Mouse (Mus musculus) liver, adult (tissue): ENCODE measurements at regions not wholly inside any gene's neighbourhood (a gene's known extent, or its start where the extent isn't known, plus 50 kb on each side); places are given as distances from the start of the nearest gene placed in this dataset.

Source experiments
- GATA4 ChIP-seq: IDR thresholded peaks from 2 replicates; pipeline ENCODE4 v1.6.1; 2014; ENCODE audit warnings: mild to moderate bottlenecking, low read length; ENCODE audit not compliant: insufficient replicate concordance

DNA sequence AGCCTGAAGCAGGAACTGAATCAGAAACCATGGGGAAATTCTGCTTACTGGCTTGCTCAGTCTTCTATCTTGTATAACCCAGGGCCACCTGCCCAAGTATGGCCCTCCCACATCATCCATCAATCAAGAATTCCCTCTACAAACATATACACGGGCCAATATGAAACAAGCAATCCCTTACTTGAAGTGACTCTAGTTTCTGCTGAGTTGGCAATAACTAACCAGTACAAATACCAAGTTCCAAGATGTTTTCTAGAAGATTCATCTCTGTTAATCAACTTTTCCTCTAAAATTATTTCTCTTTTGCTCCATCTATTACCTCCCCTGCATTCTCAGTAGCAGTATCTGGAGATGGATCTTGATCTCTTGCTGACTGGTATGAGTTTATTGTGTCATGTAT is 274.4 kb upstream of the G2e3 start:
- no peak for TF ChIP-seq GATA4

DNA sequence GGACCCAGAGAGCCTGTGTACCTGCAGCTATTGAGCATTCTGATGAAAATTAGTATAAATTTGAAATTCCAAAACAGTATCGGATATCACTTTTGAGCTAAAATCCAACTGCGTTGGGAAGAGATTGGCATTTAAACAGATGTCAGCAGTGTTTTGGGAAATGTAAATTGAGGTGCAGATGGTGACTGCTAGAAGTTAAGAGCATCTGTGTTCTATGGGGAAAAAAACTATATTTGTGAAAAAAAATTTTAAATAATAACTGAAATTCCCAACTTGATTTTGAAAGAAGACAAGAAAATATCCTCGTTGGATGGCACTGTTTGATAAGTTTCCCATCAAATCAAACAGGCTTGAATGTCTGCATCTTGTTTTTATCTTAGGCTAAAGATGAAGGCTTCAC is 286.9 kb upstream of the G2e3 start:
- TF ChIP-seq GATA4 = no peak

DNA sequence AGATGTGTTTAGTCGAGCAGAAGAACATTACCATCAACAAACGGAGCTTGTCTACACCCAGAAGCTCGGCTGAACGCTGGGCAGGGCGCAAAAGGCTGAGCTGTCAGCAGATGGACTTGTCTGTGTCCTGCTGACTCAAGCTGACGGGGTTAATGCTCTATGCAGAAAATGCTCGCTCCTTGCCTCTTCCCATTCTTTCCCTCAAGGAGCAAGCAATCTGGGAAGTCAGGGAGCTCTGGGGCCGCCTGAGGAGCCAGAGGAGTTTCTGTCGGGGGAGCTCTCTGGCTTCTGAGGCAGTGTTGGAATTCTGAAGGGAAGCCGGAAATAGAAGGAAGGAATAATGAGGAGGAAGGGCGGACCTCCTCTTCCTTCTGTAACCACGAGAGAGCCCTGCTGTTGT is 289.3 kb upstream of the G2e3 start:
- TF ChIP-seq GATA4 = no peak

DNA sequence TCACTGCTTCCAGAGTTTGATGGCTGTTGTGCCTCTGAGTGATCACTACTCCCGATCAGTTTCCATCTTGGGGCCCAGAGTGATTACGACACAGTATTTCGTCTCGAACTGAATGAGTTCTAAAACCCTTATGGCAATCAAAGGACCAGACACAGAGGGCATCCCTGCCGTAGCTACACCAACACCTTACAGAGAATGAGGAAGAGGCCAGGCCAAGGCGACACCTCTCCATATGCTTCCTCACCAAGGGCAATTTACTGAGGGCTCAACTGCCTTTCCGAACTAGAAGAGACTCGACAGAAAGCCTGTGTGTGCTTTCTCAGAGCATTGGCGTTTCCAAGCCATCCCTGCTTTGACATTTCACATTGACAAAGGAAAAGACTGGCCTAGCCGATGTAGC is 289.8 kb upstream of the G2e3 start:
- TF ChIP-seq GATA4 = no peak

DNA sequence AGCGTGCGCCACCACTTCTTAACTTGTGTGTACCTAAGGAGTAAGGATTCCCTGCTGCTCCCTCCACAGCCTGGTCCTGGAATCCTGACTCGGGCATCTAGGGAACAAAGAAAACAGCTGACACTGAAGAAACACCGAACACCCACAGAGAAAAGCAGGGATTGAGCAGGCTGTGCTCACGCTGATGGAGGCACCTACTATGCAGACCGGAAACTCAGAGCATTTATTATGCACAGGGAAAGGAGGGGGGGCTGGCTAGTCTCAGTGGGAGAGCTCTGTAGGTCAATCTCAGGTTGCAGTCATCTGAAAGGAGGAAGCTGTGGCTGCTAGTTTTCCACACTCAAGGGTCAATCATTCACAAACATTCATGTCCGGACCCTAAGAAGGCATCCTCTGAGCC is 300.7 kb upstream of the G2e3 start:
- no peak for TF ChIP-seq GATA4

DNA sequence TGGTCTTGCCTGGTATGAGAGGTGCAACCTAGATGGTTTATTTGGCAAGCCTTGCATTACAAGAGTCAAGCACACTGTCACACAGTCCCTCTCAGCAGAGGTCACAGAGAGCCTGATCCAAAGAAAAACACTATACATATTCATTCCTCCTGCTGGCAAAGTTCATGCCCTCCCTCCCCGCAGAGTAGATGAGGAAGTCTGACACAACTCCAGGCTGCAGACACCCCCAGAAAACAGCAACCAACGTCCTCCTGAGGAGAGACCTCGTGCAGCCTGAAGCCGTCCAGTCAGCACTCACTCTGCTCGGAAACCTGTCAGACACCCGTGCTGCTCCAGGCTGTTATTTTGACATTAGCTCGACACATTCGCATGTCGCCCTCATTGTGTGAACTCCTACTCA is 302.4 kb upstream of the G2e3 start:
- TF ChIP-seq GATA4 = no peak

DNA sequence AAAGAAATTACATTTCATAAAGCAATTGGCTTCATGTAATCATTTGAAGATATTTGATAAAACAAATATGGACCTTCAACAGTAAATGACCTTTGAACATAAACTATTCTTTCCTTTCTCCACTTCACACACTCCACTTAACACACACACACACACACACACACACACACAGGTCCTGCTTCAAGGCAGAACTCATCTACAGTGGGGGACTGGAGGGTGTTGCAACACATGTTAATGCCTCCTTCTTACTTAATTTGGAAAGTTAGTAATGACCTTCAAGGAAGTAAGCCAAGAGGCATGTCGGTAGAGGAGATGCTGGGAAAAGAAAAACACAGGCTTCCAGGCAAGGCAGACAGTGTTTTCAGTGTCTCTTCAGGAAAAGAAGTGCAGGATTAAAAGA is 302.8 kb upstream of the G2e3 start:
- no peak for TF ChIP-seq GATA4

DNA sequence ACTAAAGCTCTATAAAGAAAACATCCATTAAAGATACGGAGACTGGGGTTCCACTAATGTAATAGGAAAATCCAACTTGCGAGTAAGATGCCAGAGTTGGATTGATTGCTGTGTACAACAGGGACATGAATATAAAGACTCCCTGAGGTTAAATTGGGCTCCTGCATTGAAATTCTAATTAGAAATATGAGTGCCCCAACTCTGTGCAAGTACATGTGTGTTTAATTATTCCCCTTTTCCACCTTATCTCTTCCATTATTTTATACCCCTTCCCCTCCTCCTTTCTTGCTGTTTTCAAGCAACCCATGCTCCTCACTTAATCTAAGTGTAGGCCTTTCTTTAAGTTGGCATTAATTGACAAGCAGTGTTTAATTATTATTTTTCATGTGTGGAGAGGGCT is 315.7 kb upstream of the G2e3 start:
- no peak for TF ChIP-seq GATA4

DNA sequence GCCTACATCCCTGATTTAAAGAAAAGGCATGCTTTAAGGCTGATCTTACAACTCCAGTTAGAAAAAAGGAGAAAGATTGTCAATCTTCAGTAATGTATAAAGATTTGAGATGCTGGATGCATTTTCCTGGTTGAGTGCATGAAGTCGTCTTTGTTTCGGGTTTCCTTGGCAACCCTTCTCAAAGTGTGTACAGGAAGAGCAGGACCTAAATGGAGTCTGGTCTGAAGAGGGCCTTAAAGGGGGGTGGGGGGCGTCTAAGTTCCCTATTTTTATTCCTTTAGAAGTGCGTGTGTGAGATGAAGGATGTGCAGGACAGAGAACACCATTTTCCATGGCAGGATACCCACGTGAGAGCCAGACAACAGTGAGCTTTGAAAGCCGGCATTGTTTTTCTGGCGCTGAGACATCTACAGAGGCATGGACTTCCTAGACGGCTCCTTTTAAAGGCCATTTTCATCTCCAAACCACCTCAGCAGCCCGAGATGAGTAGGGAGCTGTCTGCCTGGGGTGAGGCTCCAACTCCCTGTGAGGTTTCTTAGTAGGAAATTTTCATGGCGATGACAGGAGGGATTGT is 319.2 kb upstream of the G2e3 start:
- no peak for TF ChIP-seq GATA4

DNA sequence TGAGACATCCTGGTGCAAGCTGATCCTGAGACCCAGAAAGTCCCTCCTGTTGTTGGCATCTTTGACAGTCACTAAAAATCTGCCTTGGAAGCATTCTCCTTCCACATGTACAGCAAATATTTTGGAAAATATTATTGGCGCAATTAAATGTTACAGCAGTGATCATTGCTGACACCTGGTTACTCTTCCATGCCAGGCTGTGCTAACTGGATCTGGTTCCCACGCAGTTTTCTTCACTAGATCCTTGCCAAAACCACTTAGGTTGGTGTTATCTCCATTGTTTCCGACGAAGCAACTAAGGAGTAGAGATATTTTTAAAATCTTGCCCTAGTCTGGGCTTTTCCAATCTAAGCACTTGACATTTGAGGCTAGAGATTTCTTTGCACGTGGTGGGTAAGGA is 321.8 kb upstream of the G2e3 start:
- no peak for TF ChIP-seq GATA4

DNA sequence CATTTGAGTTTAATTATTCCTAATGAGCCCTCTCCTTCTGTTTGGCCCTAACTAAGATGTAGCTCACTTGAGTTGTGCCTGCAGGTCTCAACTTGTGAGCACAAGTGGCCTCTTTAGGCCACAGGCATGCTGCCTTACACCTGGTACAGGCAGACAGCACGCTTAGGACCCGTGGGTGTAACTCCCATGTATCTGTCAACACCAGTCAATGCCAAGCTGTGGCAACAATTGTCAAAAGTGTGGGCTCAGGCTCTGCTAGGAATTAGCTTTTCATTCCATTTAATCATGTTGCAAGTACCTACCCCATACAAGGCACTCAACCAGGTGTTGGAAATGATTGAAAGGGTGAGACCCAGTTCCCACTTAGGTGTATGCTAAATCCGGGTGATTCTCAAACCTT is 322.3 kb upstream of the G2e3 start:
- TF ChIP-seq GATA4 = no peak

DNA sequence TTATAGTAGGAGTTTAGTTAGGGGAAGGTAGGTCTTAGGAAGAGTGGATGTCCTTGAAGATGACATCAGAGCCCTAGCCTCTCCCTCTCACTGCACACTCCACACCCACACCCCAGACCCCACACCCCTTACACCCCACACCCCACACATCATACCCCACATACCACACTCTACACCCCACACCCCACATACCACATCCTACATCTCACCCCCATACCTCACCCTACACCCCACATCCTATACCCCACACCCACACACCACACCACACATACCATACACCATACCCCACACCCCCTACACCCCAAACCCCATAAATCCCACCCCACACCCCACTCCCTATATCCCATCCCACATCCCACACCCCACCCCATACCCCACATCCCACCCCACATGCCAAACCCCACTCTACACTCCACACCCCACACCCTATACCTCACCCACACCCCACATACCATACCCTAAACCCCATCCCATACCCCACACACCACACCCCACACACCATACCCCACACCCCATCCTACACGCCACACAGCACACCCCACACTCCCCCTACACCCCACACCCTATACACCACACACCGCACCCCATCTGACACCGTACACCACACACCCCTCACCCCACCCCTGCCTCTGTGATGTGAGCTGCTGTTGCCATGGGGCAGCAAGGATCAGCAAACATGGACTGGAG is 323.7 kb upstream of the G2e3 start:
- TF ChIP-seq GATA4 = no peak

DNA sequence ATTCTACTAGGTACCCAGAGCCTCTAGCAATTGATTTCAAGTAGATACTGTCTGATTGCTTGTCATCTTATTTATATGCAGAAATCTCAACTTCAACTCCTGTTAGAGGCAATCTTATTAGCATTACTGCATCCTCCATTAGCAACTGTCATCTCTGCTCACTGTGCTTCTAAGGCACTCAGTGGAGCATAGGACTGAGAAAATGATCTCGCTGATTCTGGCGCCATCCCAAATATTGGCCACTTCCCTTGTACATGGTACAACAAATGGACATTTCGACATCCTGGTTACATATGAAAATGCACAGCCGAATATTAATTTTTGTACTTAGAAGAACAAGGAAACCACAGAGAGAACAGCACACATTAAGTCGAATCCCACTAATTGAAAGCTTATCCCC is 329.7 kb upstream of the G2e3 start:
- no peak for TF ChIP-seq GATA4

DNA sequence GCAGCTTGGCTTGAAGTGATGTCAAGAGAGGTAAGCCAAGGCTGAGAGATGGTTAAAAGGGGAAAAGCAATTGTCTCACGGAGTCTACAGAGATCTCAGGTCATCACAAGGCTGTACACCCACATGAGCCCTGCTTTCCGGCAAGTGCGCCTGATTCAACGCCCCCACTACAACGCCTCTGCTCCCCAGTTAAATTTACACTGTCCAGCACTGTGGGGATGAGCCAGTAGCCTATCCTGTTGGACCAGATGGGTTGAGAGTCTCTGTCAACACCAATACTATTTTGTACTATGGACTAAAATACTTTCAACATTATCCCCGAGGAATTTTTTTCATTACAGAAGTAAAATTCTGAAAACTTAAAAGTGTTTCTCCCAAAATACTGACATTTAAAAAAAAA is 331.8 kb upstream of the G2e3 start:
- TF ChIP-seq GATA4 = no peak

DNA sequence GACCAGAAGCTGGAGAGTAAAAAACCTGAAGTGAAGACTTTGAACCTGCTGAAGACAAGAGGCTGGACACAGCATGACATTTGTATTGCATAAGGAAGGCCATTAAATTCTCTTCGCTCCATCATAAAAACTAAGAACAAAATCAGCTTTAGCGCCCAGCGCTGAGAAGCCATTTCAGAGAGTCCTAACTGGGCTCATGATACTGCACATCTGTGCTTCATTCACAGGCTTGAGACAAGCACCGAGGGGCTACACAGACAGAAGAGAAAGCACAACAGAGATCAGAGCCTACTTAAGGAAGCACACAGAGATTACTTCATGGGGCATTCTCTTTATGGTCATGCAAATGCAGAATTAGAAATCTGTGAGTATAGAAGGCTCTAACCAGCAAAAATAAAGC is 338.2 kb upstream of the G2e3 start:
- no peak for TF ChIP-seq GATA4

DNA sequence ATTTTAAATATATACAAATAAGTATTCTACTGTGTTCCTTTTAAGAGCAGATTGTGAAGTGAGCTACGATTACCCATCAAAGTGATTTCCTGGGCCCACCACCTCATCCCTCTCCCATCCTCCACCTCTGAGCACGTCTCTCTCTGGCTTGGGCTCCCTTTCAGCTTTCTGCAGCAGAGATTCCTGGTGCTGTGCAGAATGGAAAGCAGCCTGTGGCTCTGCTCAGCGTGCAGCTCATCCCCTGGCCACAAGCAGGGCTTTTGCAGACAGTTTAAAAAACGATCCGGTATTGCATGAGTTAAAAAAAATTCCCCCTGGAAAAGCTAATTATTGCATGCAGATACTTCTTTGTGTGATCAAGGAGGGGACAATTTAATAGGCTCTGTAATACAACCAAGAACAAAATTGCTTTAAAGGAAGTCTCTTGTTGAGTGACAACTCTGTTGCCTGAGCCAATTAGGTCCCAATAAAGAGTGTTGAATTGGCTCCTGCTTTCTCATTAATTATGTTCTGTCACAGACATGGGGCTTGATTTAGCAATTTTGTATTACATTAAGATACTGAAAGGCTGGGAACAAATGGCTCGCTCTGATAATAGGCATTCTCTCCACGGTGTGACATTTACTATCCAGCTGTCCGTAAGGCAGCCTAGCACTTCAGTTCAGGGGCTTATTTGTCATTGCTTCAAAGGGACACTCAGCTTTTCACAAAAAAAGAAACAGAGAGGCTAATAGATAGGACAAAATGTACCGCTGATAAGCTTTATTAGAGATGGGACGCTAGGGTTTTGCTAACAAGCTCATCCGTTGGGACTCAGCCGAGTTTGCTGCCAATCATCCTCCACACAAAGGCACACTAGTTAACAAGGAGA is 345.9 kb upstream of the G2e3 start:
- TF ChIP-seq GATA4 = no peak
